Comparison of ENCODE assay signal across 8 mouse cellular contexts in the genomic region with DNA sequence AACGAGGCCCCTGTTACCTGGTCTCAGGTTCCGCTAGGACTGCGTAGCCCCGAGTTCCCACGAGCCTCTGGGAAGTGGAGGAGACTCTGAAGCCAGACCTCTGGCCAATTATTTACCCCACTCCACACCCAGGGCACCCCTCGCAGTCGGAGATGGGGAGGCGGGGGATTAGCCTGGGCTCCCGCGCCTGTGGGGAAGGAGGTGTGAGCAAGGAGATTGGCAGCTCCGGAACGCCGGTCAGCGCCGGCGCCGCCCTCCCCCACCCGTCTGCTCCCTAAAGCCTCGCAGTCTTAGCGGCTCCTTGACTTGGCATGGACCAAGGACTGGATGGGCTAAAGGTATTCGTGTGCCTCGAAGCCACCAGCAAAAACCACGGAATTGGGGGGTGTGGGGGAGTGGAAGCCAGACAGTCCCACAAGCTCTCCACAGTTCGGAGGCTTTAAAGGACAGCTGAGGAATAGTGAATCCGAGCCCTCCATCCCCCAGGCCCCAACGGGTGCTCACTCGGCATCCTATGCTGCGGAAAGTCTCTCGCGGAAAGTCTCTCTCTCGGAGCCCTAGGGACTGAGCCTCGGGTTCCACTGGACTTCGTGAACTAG. TPM values are rescaled to one million over a fixed set of nuclear protein-coding genes. Genes with fewer than 3 reads are reported as not detected.
DNase-seq lines count a peak whose midpoint lies in the region; ATAC-seq and TF ChIP-seq lines count a peak whose summit lies in the region.

A gene (minus strand): TSS at position 67 of the 599 bp plus-strand sequence.

- peak; percentile 63 for ATAC-seq in forebrain, embryonic 11.5 days (replicated peaks; ENCODE audit: low FRiP score)
- ATAC-seq in intestine, embryonic 16.5 days, result peak; percentile 61
- ATAC-seq in midbrain, embryonic 11.5 days (ENCODE audit: low FRiP score), result peak; percentile 79

- H3K27me3 ChIP-seq in E14TG2a.4 (ENCODE audit: insufficient read depth, low read length), result peaks cover 89% of the 10 kb centered on the region
- H3K27me3 ChIP-seq in forebrain, embryonic 11.5 days (ENCODE audit: control insufficient read depth, insufficient read depth, low read length), result peaks cover 59% of the 10 kb centered on the region
- H3K27me3 ChIP-seq in intestine, embryonic 16.5 days (replicated peaks; ENCODE audit: control insufficient read depth, insufficient read depth, low read length), result peaks cover 37% of the 10 kb centered on the region
- H3K27me3 ChIP-seq in midbrain, embryonic 11.5 days (ENCODE audit: control insufficient read depth, insufficient read depth, low read length), result peaks cover 67% of the 10 kb centered on the region

- peak within 1 kb of the TSS; percentile 55 for H3K4me2 ChIP-seq in forebrain, embryonic 11.5 days (ENCODE audit: low read depth, low read length, severe bottlenecking)
- peak within 1 kb of the TSS; percentile 52 for H3K4me2 ChIP-seq in intestine, embryonic 16.5 days (ENCODE audit: low read depth, low read length)
- H3K4me2 ChIP-seq in midbrain, embryonic 11.5 days, result peak within 1 kb of the TSS; percentile 56

- H3K27ac ChIP-seq in forebrain, embryonic 11.5 days (ENCODE audit: low read depth, low read length), result peak within 1 kb of the TSS; percentile 59
- no peak within 1 kb of the TSS for H3K27ac ChIP-seq in intestine, embryonic 16.5 days (ENCODE audit: low read length)
- H3K27ac ChIP-seq in midbrain, embryonic 11.5 days (ENCODE audit: low read depth, low read length), result peak within 1 kb of the TSS; percentile 16; the same call in 1 of the 2 replicates

- DNase-seq in adrenal gland, postnatal 25 days, result peak; percentile 6
- no peak for DNase-seq in adrenal gland, adult 18-20 months (ENCODE audit: low spot score in 2 of 2)
- peak; percentile 77 for DNase-seq in forebrain, embryonic 11.5 days (ENCODE audit: low spot score)
- DNase-seq in midbrain, embryonic 11.5 days (ENCODE audit: low spot score, missing footprints), result peak; percentile 97
- no peak for DNase-seq in thymus, postnatal 0 days (ENCODE audit: low spot score)
- DNase-seq in right cerebral cortex, postnatal 10 days (ENCODE audit: low spot score in 2 of 2), result no peak

- H3K9ac ChIP-seq in forebrain, embryonic 11.5 days (ENCODE audit: low read length), result peak within 1 kb of the TSS; percentile 37; the same call in 1 of the 2 replicates
- no peak within 1 kb of the TSS for H3K9ac ChIP-seq in intestine, embryonic 16.5 days (ENCODE audit: low read depth, low read length)
- H3K9ac ChIP-seq in midbrain, embryonic 11.5 days (ENCODE audit: low read length), result peak within 1 kb of the TSS; percentile 51

- H3K9me3 ChIP-seq in E14TG2a.4 (ENCODE audit: low read length), result no peaks in the 10 kb centered on the region
- H3K9me3 ChIP-seq in forebrain, embryonic 11.5 days (ENCODE audit: control insufficient read depth, low read length), result no peaks in the 10 kb centered on the region
- H3K9me3 ChIP-seq in intestine, embryonic 16.5 days (ENCODE audit: control insufficient read depth, low read length), result no peaks in the 10 kb centered on the region
- H3K9me3 ChIP-seq in midbrain, embryonic 11.5 days (ENCODE audit: control insufficient read depth, low read length), result no peaks in the 10 kb centered on the region

- H3K36me3 ChIP-seq in E14TG2a.4 (ENCODE audit: insufficient read depth, low read length), result no peaks in the 10 kb centered on the region
- H3K36me3 ChIP-seq in forebrain, embryonic 11.5 days (ENCODE audit: control insufficient read depth, insufficient read depth, low read length), result no peaks in the 10 kb centered on the region
- peaks cover 4% of the 10 kb centered on the region; the same call in 1 of the 2 replicates for H3K36me3 ChIP-seq in intestine, embryonic 16.5 days (ENCODE audit: control insufficient read depth, insufficient read depth, low read length)
- no peaks in the 10 kb centered on the region for H3K36me3 ChIP-seq in midbrain, embryonic 11.5 days (ENCODE audit: control insufficient read depth, insufficient read depth, low read length)

- WGBS in forebrain, embryonic 11.5 days, result under 1% methylated on average over 33 of the region's 33 CpGs
- under 1% methylated on average over 33 of the region's 33 CpGs for WGBS in intestine, embryonic 16.5 days
- 0% methylated on average over 33 of the region's 33 CpGs for WGBS in midbrain, embryonic 11.5 days

- H3K4me3 ChIP-seq in E14TG2a.4 (replicated peaks; ENCODE audit: low read length), result peak within 1 kb of the TSS; percentile 74
- peak within 1 kb of the TSS; percentile 29 for H3K4me3 ChIP-seq in forebrain, embryonic 11.5 days (ENCODE audit: low read depth, low read length)
- peak within 1 kb of the TSS; percentile 39 for H3K4me3 ChIP-seq in intestine, embryonic 16.5 days (ENCODE audit: low read length)
- peak within 1 kb of the TSS; percentile 33 for H3K4me3 ChIP-seq in midbrain, embryonic 11.5 days (ENCODE audit: low read depth, low read length)

- H3K4me1 ChIP-seq in E14TG2a.4 (replicated peaks; ENCODE audit: low read depth, low read length), result peaks cover 45% of the 10 kb centered on the region
- peaks cover 19% of the 10 kb centered on the region; the same call in 1 of the 2 replicates for H3K4me1 ChIP-seq in forebrain, embryonic 11.5 days (replicated peaks; ENCODE audit: control insufficient read depth, insufficient read depth, low read length)
- peaks cover 13% of the 10 kb centered on the region for H3K4me1 ChIP-seq in intestine, embryonic 16.5 days (ENCODE audit: control insufficient read depth, insufficient read depth, low read length)
- H3K4me1 ChIP-seq in midbrain, embryonic 11.5 days (ENCODE audit: control insufficient read depth, insufficient read depth, low read length), result peaks cover 23% of the 10 kb centered on the region

- TF ChIP-seq CTCF in E14TG2a.4 (conservative IDR thresholded peaks at IDR 0.05; ENCODE audit: low read length), result no peak

RNA-seq across cellular contexts. Expression of the gene that starts here (rescaled TPM):
- total RNA-seq in adrenal gland, postnatal 25 days (2021), result not detected in 2 replicates
- total RNA-seq in adrenal gland, adult 18-20 months (2021), result not detected
- polyA plus RNA-seq in forebrain, embryonic 11.5 days (2014; fragmentation: Nextera tagmentation; extraction: Ambion mirVana), result 34.3 and 35.3 TPM in 2 replicates
- polyA plus RNA-seq in intestine, embryonic 16.5 days (2015; fragmentation: Nextera tagmentation; extraction: Ambion mirVana), result 0.06 TPM in 1 of 2 replicates, not detected in the other
- polyA plus RNA-seq in midbrain, embryonic 11.5 days (2014; fragmentation: Nextera tagmentation; extraction: Ambion mirVana), result 43.4 and 48.9 TPM in 2 replicates
- not detected in 2 replicates for polyA plus RNA-seq in thymus, postnatal 0 days (2015; fragmentation: Nextera tagmentation; extraction: Ambion mirVana)

Comparison
In these comparisons a context has a peak if more than half of its experiments do, and no peak if none do; other contexts are left out.
1. RNA of the gene that starts here (polyA plus RNA-seq): 43.4 to 48.9 TPM in midbrain, embryonic 11.5 days and 34.3 to 35.3 TPM in forebrain, embryonic 11.5 days; 0.06 TPM in intestine, embryonic 16.5 days and not detected in thymus, postnatal 0 days; every median in the first group is over 10 times any median in the second.
2. Peak in DNase-seq in adrenal gland, postnatal 25 days; RNA of the gene not detected or under 1 TPM.
3. Peak in ATAC-seq, H3K4me3 ChIP-seq and H3K4me2 ChIP-seq in intestine, embryonic 16.5 days; RNA of the gene not detected or under 1 TPM.
4. DNase-seq: peak in forebrain, embryonic 11.5 days (single experiment) and midbrain, embryonic 11.5 days (single experiment); none in adrenal gland, adult 18-20 months (0 of 2), thymus, postnatal 0 days (single experiment) and right cerebral cortex, postnatal 10 days (0 of 2).
5. Peak in every context shown above with its lines, with median percentiles within 50 percentile points of each other: H3K4me3 ChIP-seq, ATAC-seq and H3K4me2 ChIP-seq.